Mouse (Mus musculus) limb, embryonic 13.5 days (tissue): Measurements from ENCODE around the gene Gm28845. TPM values are rescaled to one million over a fixed set of nuclear protein-coding genes. Genes with fewer than 3 reads are reported as not detected.

Experiments
- ATAC-seq: fragments of 200-750 bp; cut with Nextera tagmentation; 2 replicates; pipeline ENCODE4 v1.8.0; 2017; ENCODE audit warnings: low read depth, moderate number of reproducible peaks, moderate TSS enrichment; ENCODE audit not compliant: low FRiP score
- H3K27ac ChIP-seq: fragments of 300-500 bp; sonication (generic); 2 replicates; pipeline ENCODE4 v1.5.1; 2015; ENCODE audit warnings: inconsistent platforms, mild to moderate bottlenecking, moderate library complexity
- H3K27me3 ChIP-seq: fragments of 300-500 bp; sonication (generic); 2 replicates; pipeline ENCODE4 v1.6.1; 2015; ENCODE audit warnings: mild to moderate bottlenecking, inconsistent platforms
- H3K36me3 ChIP-seq: fragments of 300-500 bp; sonication (generic); 2 replicates; pipeline ENCODE4 v1.6.1; 2015; ENCODE audit warnings: inconsistent platforms, mild to moderate bottlenecking, moderate library complexity
- H3K4me1 ChIP-seq: fragments of 300-500 bp; sonication (generic); 2 replicates; pipeline ENCODE4 v1.6.1; 2015; ENCODE audit warnings: inconsistent platforms
- H3K4me2 ChIP-seq: fragments of 300-500 bp; sonication (generic); replicated peaks from 2 replicates; pipeline ENCODE4 v1.6.1; 2015; ENCODE audit warnings: inconsistent platforms, mild to moderate bottlenecking, moderate library complexity
- H3K4me3 ChIP-seq: fragments of 300-500 bp; sonication (generic); 2 replicates; pipeline ENCODE4 v1.5.1; 2015; ENCODE audit warnings: moderate library complexity, mild to moderate bottlenecking, inconsistent platforms
- H3K9ac ChIP-seq: fragments of 300-500 bp; sonication (generic); 2 replicates; pipeline ENCODE4 v1.6.1; 2015; ENCODE audit warnings: mild to moderate bottlenecking, inconsistent platforms
- H3K9me3 ChIP-seq: fragments of 300-500 bp; sonication (generic); 2 replicates; pipeline ENCODE4 v1.6.1; 2016; ENCODE audit warnings: inconsistent platforms
- WGBS: fragments of 180-500 bp; shearing (Covaris S2); methylation state at CpG from one replicate; pipeline ENCODE4 v1.1.7; 2015; 5-methylcytosine and 5-hydroxymethylcytosine counted together
- polyA plus RNA-seq: library from polyadenylated mRNA; unstranded; fragments of >200 nt; fragmentation: Nextera tagmentation; extraction: Ambion mirVana; gene quantifications from 2 replicates; pipeline ENCODE4 v1.2.1, GENCODE M21; 2015

The Gm28845 gene
- polyA plus RNA-seq, 1 experiment from 2014 or later = not detected

DNA sequence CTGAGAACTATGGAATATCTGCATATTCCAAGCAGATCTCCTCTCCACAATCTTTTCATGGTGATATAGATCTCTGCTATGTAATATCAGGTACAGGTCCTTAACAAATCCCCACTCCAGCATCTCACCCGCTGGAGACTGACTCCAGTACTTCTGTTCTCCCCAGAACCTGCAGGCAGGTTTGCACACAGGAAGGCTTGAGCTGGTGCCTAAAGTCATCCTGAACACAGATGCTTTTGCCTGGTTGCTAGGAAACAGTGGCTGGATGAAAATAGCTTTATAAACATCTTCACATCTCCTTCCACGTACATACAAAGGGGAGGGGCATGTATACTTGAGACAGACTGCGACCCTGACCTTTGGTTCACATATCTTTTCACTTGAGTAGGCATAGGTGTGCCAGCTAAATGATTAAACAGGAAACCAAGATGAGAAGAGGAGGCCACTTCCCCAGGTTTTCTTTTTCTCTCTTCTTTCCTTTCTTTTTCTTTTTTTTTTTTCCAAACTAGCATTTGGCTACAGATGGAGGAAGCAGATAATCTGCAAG lies 10.3 kb upstream of the Gm28845 start:
- H3K9ac ChIP-seq = no peak overlapping the region
- H3K27me3 ChIP-seq = no peaks in the 10 kb centered on the region
- H3K9me3 ChIP-seq = no peaks in the 10 kb centered on the region
- WGBS = 77% methylated on average over 3 of the region's 3 CpGs
- H3K27ac ChIP-seq = no peak overlapping the region
- no peak for ATAC-seq
- no peaks in the 10 kb centered on the region for H3K36me3 ChIP-seq
- H3K4me2 ChIP-seq = no peak overlapping the region
- no peak overlapping the region for H3K4me3 ChIP-seq
- H3K4me1 ChIP-seq = no peaks in the 10 kb centered on the region

DNA sequence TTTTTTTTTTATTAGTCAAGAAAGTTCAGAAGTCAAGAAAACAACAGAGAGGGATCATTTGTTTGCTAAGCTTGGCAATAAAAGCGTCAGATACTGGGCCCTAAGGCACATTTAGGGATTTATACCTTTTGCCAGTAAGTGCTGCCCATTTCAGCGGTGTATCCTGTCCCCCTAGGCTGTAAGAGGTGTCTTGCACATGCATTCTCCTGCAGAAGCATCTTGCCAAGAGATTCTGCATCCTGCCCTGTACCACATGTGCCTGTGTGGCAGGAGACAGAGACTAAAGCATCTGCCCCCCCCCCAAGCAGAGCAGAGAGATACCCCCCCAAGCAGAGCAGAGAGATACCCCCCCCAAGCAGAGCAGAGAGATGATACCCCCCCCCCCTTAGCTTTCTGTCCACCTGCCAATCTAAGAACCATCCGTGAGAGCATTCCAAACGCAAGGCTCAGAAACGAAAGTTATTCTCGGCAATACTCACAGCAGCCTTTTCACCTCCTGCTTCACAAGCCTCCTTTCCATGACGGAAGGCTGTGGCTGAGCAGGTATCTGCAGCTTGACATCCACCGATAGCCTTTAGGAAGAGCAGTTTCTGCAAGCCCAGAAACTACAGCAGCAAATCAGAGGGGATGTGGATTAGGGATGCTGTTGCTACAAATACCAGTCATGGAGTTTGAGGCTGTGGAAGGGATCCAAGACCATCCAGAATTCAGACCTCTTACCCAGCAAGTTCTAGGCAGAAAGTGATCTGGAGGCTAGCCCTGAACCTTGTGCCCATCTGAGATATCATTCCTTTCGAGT lies 3.4 kb upstream of the Gm28845 start, which contains the start of gene D630023F18Rik:
D630023F18Rik (minus strand) TSS at position 641 of the 799 bp plus-strand sequence.
- H3K4me3 ChIP-seq = peak within 1 kb of the TSS; percentile 7; the same call in 1 of the 2 replicates
- H3K36me3 ChIP-seq = no peaks in the 10 kb centered on the region
- ATAC-seq = no peak
- H3K4me2 ChIP-seq = peak within 1 kb of the TSS; percentile 52
- no peaks in the 10 kb centered on the region for H3K27me3 ChIP-seq
- WGBS = 20% methylated on average over 9 of the region's 9 CpGs
- no peak within 1 kb of the TSS for H3K27ac ChIP-seq
- H3K9me3 ChIP-seq = no peaks in the 10 kb centered on the region
- H3K4me1 ChIP-seq = no peaks in the 10 kb centered on the region
- H3K9ac ChIP-seq = no peak within 1 kb of the TSS

DNA sequence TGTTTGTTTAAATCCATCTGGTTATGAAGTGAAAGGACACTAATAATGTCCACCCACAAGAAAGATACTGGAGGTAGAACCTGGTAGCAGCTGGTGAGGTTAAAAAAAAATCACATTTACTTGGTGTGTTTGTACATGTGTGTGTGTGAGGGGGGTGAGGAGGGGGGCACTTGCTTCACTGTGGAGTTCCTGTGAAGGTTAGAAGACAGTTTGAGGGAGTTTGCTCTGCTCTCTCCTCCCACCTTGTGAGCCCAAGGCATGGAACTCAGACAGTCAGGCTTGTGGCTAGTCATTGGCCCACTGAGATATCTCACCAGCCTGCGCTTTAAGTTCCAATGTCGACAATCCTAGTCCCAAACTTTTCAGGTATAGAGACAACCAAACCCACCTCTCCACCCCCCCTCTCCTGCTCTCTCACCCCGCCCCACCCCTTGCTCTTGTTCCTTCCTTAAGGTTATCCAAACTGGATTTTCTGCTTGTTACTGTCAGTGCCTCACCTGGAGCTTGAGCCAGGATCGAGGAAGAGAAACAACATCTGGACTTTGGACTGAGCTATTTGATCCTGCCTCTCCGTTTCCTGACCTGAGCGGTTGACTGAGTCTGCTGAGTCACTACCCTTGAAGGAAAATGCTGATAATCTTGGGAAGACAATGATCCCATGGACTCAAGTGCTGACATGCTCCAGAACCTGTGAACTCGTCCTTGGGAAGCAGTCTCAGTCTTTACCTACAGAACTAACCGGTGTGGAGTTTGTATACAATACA lies 1.0 kb downstream of the Gm28845 start:
- H3K36me3 ChIP-seq = no peaks in the 10 kb centered on the region
- H3K4me1 ChIP-seq = no peaks in the 10 kb centered on the region
- no peak for ATAC-seq
- H3K4me2 ChIP-seq = no peak overlapping the region
- H3K27me3 ChIP-seq = no peaks in the 10 kb centered on the region
- no peak overlapping the region for H3K27ac ChIP-seq
- no peak overlapping the region for H3K9ac ChIP-seq
- H3K4me3 ChIP-seq = no peak overlapping the region
- 71% methylated on average over 8 of the region's 8 CpGs for WGBS
- H3K9me3 ChIP-seq = no peaks in the 10 kb centered on the region

DNA sequence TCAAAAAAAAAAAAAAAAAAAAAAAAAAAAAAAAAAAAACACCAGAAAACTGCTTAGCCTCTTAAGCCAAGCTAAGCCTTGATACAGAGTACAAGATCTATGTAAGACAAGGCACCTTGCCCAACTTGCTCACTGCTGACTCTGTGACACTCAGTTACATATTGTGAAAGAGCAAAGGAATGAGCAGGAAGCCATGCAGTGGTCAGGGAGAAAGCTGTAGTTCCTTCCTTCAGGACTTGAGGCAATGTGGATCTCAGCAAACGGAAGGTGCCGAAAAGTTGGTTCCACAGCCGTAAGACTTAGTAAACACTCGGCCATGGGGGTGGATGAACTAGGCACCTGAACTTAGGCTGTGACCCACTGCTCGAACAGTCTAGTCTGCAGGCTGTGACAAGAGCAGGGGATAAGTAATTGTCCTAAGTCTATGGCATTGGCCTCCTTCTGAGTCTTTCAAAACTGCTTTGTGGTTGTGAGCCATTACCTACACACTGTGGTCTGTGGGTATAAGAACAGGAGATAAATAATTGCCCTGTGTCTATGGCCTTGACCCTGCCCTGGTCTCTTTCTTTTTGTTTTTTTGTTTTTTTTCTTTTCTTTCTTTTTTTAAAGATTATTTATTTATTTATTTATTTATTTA lies 5.7 kb downstream of the Gm28845 start:
- WGBS = 92% methylated on average over 5 of the region's 5 CpGs
- Histone ChIP-seq H3K9me3 (no peaks in the 10 kb centered on the region), H3K4me1 (no peaks in the 10 kb centered on the region), H3K9ac (no peak overlapping the region), H3K4me2 (no peak overlapping the region), H3K36me3 (no peaks in the 10 kb centered on the region), H3K27me3 (no peaks in the 10 kb centered on the region), H3K27ac (no peak overlapping the region), H3K4me3 (no peak overlapping the region)
- no peak for ATAC-seq

DNA sequence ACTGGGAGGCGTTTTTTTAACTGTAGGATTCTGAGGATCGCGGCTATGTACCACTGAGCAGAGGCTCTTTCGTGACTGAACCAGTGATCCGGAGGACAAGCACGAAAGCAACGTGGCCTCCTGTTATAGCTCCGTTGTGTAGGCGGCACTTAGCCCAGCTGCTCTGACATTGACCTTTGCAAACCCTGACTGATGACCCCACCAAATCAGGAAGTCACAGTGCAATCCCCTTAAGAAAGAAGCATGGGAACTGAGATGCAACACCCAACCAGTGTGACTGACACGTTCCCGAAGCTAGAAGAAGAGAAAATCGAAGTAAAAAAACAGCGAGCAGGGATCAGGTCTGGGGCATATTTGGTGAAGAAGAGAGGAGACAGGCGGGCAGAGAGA lies 6.6 kb downstream of the Gm28845 start:
- 70% methylated on average over 14 of the region's 14 CpGs for WGBS
- H3K27me3 ChIP-seq = no peaks in the 10 kb centered on the region
- no peak overlapping the region for H3K27ac ChIP-seq
- H3K36me3 ChIP-seq = no peaks in the 10 kb centered on the region
- no peak overlapping the region for H3K9ac ChIP-seq
- no peak for ATAC-seq
- H3K4me3 ChIP-seq = no peak overlapping the region
- no peaks in the 10 kb centered on the region for H3K4me1 ChIP-seq
- no peaks in the 10 kb centered on the region for H3K9me3 ChIP-seq
- peak overlapping the region; percentile 38 for H3K4me2 ChIP-seq

DNA sequence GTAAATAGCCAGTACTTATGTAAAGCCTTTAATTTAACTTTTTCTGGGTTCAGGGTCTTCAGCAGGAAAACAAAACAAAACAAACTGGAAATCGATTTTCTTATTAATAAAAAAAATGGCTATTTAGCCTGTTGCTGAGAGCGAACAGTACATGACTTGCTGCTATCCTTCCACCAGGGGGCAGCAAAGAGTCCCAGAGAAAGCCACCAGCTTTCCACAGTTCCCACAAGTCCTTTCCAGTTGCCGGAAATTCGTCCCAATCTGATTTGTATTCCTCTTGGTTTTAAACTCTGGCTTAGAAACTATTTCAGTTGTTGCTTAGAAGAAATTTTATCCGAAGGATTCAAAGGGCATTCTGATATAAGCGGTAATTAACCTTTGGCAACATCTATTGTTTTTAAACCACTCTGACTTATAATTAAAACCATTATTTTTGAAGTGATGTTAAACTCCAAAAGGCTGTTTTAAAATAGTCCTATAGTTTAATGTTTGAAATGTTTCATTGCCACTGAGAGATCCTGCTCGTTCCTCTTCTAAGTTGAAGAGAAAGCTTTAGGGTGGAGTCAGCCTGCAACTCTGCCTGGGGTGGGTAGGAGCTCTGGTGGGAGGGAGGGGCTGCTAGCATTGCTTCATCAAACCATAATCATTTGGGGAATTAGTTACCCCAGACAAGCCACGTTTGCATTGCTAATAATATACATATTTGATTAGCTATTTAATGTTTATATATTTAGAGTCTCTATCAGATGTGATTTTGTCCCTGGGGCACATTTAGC lies 7.1 kb downstream of the Gm28845 start:
- H3K9ac ChIP-seq = no peak overlapping the region
- peak overlapping the region; percentile 38 for H3K4me2 ChIP-seq
- no peaks in the 10 kb centered on the region for H3K36me3 ChIP-seq
- H3K4me3 ChIP-seq = no peak overlapping the region
- H3K9me3 ChIP-seq = no peaks in the 10 kb centered on the region
- no peaks in the 10 kb centered on the region for H3K27me3 ChIP-seq
- no peaks in the 10 kb centered on the region for H3K4me1 ChIP-seq
- 10% methylated on average over 8 of the region's 8 CpGs for WGBS
- no peak overlapping the region for H3K27ac ChIP-seq
- peak; percentile 60; the same call in 1 of the 2 replicates for ATAC-seq

DNA sequence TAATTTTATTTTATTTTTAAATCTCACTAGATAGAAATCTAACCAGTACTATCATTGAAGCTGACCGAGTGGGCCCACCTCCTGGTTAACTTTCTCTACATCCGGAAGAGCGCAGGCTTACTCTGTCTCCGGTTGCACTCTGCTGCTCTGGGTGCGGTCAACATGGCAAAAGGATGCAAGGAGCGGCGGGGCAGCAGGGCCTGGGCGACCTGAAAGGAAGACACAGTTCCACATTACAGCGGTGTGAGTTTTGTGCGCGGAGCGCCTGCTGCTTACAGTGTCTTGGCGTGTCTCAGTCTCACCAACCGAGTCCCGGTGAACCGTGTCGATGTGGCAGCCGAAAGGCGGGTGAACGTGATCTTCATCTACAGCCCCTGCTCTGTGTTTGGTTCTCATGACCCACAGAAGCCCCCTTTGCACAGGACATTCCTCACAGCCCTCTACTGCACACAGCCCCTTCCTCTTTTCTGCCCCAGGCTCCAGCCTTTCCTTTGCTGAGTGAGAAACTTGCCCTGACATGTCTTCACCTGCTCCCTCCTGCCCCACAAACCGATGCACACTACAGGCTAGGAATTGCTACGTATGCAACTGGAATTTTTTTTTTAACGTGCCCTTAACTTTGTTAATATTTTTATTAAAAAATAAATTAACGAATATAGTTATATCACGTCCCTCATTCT lies 9.5 kb downstream of the Gm28845 start:
- H3K36me3 ChIP-seq = no peaks in the 10 kb centered on the region
- H3K4me1 ChIP-seq = no peaks in the 10 kb centered on the region
- no peak overlapping the region for H3K27ac ChIP-seq
- no peak overlapping the region for H3K4me3 ChIP-seq
- 74% methylated on average over 25 of the region's 25 CpGs for WGBS
- no peak overlapping the region for H3K9ac ChIP-seq
- no peak overlapping the region for H3K4me2 ChIP-seq
- no peaks in the 10 kb centered on the region for H3K9me3 ChIP-seq
- no peak for ATAC-seq
- H3K27me3 ChIP-seq = no peaks in the 10 kb centered on the region

DNA sequence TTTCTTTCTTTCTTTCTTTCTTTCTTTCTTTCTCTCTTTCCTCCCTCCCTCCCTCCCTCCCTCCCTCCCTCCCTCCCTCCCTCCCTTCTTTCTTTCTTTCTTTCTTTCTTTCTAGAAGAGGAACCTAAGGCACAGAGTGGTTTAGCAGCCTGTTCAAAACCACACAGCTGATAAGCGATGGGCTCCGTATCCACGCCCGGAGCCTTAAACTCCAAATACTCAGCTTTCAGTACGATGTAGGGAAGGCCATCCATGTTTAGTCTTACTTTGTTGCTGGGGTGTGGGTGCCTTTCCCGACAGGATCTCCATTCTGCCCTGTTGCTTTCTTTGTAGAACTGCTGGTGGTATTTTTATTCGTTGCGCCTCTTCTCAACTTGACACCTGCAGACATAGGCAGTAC lies 10.2 kb downstream of the Gm28845 start:
- no peaks in the 10 kb centered on the region for H3K9me3 ChIP-seq
- no peak for ATAC-seq
- H3K4me2 ChIP-seq = no peak overlapping the region
- 89% methylated on average over 8 of the region's 8 CpGs for WGBS
- H3K4me1 ChIP-seq = no peaks in the 10 kb centered on the region
- no peak overlapping the region for H3K4me3 ChIP-seq
- H3K27ac ChIP-seq = no peak overlapping the region
- H3K27me3 ChIP-seq = no peaks in the 10 kb centered on the region
- H3K9ac ChIP-seq = no peak overlapping the region
- no peaks in the 10 kb centered on the region for H3K36me3 ChIP-seq

DNA sequence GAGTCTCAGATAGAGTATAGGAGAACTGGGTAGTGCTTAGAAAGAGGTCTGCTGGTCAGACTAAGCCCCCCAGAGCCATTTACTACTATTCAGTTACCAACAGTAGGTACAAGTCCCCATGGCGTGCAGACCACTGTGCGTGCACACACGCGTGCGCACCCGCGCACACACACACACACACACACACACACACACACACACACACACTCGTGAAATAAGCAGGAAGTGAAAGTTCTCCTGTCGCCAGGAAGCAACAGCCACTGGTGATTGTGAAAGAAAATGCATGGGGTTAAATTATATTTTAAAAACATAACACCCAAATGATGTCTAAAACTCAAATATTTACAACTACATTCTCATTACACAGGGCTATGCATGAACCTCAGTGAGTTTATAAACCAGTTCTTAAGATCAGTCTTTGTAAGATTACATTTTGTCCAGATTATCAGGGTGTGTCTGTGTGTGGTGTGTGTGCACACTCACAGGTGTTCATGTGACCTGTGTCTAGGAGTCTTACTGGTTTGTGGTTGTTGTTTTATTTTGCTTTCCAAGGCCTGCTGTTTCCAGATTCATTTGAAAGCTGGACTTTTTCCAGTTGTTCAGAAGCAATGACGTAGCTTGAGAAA lies 11.6 kb downstream of the Gm28845 start:
- Histone ChIP-seq H3K36me3 (no peaks in the 10 kb centered on the region), H3K4me3 (no peak overlapping the region), H3K4me2 (no peak overlapping the region), H3K27ac (no peak overlapping the region), H3K9me3 (no peaks in the 10 kb centered on the region), H3K27me3 (no peaks in the 10 kb centered on the region), H3K9ac (no peak overlapping the region), H3K4me1 (no peaks in the 10 kb centered on the region)
- no peak for ATAC-seq
- 91% methylated on average over 10 of the region's 10 CpGs for WGBS

DNA sequence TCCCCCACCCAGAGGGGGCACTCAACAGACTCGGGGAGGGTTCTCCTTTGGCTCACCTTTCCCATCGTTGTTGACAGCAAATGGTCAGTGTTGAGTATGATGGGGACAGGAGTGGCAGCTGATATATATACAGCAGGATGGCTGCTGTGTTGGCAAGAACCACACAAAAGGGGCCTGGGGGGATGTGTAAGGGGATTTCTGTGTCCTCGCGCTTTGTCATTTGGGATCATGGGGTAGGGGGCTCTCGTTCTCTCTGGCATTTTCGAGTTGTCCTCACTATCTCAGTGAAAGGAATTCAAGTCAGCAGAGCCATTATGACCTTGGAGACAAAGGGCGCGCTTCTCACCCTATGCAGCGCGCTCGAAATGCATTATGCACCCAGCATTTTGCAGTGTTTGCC lies 16.1 kb downstream of the Gm28845 start, which contains the start of gene Cryga:
Cryga (minus strand) TSS at position 101 of the 400 bp plus-strand sequence.
- no peak within 1 kb of the TSS for H3K27ac ChIP-seq
- no peak within 1 kb of the TSS for H3K4me2 ChIP-seq
- 90% methylated on average over 11 of the region's 11 CpGs for WGBS
- no peaks in the 10 kb centered on the region for H3K27me3 ChIP-seq
- no peaks in the 10 kb centered on the region for H3K36me3 ChIP-seq
- H3K4me3 ChIP-seq = no peak within 1 kb of the TSS
- ATAC-seq = no peak
- H3K9me3 ChIP-seq = no peaks in the 10 kb centered on the region
- no peak within 1 kb of the TSS for H3K9ac ChIP-seq
- no peaks in the 10 kb centered on the region for H3K4me1 ChIP-seq

DNA sequence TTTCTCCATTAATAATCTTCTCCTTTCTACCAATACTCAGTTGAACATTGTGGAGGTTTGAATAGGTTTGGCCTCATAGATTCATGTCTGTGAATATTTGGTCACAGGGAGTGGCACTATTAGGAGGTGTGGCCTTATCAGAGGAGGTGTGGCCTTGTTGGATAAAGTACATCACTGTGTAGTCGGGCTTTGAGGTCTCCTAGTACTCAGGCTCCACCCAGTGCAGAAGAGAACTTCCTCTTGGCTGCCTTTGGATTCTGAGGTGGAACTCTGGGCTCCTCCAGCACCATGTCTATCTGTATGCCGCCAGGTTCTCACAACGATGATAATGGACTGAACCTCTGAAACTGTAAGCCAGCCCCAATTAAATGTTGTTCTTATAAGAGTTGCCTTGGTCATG lies 22.4 kb downstream of the Gm28845 start:
- Histone ChIP-seq H3K4me1 (no peaks in the 10 kb centered on the region), H3K27ac (no peak overlapping the region)
- WGBS = 85% methylated on average over 3 of the region's 3 CpGs

More for the DNA sequence above, 22.4 kb downstream of the Gm28845 start:
- no peak overlapping the region for H3K4me2 ChIP-seq
- no peaks in the 10 kb centered on the region for H3K36me3 ChIP-seq
- H3K9ac ChIP-seq = no peak overlapping the region
- no peak for ATAC-seq
- no peaks in the 10 kb centered on the region for H3K9me3 ChIP-seq
- no peaks in the 10 kb centered on the region for H3K27me3 ChIP-seq
- no peak overlapping the region for H3K4me3 ChIP-seq
